Mouse (Mus musculus): ENCODE measurements at regions not wholly inside any gene's neighbourhood (a gene's known extent, or its start where the extent isn't known, plus 50 kb on each side); places are given as distances from the start of the nearest gene placed in this dataset.

DNA sequence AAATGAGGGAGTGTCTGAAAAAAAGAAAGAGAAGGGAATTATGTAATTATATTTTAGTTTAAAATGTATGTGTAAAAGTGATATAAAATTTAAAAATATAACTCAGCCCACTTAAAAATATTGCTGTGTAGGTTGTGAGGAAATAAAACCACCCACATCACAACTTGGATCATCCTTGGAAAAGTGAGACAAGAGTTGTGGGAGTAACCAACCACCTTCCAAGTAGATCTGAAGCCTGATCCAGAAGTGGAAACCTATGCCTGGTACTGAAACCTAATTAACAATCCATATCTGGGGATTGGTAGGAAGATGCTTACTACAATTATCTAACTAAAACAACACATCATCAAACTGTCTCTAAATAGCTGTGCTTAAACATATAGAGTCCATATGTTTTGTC is 743.1 kb downstream of the Stim2 start:
- no peak for DNase-seq (ENCODE audit: low spot score)

DNA sequence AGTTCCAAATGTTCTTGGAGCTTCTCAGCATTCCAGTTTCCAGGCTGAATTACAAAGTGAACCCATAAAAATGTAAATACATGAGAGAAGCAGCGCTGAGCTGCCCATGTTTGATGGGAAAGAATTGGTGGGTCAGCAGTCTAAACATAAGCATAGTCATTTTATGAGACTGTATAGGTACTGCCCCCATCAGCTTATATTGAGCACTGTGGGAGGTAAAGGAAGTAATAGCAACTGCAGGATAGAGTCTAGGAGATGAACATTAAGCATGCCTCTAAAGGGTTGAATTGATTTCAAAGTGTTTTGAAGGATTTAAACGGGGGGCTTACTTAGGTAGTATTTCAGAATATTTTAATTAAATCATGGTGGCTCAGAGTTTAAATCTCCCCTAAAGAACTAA is 748.7 kb downstream of the Stim2 start:
- DNase-seq (ENCODE audit: low spot score) = no peak

DNA sequence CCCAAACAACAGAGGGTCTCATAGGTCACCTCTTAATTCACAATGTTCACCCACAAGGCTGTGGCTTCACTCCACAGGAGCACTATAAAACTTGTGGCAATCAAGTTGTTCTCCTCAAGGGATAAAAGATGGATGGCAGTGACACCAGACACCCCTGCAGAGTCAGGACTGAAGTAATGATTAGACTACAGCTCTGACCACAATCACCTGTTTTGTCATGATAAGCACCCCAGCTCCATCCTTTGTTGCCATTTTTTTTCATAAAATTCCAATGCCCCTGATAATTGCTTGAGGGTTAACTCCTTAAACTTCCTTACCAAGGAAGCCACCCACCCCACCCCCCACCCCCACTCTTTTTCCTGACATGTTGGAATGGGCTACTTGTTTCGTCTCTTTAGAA is 755.1 kb downstream of the Stim2 start:
- DNase-seq (ENCODE audit: low spot score) = no peak

DNA sequence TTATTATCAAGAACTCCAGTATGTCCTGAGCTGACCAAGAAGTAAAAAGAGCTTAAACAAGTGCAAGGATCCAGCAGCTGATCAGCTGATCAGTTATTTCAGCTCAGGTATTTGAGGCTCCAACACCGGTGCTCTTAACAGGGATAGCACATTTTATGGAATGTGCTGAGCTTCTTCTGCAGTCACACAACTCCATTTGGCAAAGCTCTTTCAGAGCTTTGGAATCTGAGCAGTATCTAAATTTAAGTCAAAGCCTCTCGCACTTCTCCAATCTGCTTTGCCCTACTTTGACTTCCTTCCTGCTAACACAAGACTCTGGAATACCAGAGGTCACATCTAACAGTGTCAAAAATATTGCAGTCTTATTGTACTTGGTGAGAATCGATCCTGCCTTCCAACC is 761.4 kb downstream of the Stim2 start:
- DNase-seq (ENCODE audit: low spot score) = no peak

DNA sequence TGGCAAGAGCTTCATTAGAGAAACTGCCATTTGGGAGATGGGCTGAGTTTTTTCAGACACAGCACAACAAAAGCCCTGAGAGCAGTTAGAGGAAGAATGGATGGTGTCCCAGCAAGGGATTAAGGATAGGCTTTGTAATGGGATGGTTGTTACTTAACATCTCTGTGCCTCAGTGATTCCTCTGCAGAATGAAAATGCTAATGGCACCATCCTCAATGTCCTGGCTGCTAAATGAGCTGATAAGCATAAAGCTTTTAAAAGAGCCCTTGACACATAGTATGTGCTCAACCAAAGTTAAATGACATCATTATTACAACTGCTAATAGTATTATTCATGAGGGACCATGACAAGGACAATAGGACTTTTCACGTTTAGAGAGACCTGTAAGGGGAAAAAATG is 764.7 kb downstream of the Stim2 start:
- no peak for DNase-seq (ENCODE audit: low spot score)

DNA sequence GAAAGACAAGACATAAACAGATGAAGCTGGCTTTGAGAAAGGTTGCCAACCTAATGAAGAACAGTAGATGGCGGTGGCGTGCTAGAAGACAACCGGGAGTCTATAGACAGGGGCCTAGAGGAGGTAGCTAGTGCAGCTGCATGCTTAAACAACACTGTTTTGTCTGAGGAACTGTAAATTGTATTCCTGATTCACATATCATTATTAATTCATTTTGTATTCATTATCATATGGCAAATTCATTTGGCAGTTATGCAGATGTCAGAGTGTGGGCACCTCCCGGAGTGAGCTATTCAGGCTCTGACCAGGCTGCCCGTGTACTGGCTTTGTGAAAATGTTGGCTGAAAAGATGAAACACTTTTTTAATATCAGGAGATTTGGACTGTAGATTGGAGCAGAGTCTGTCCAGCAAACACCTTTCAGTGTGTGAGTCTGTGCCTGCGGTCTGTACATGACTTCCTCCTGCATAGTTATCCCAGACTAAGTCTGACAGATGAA is 798.7 kb downstream of the Stim2 start:
- DNase-seq (ENCODE audit: low spot score) = peak; percentile 23

DNA sequence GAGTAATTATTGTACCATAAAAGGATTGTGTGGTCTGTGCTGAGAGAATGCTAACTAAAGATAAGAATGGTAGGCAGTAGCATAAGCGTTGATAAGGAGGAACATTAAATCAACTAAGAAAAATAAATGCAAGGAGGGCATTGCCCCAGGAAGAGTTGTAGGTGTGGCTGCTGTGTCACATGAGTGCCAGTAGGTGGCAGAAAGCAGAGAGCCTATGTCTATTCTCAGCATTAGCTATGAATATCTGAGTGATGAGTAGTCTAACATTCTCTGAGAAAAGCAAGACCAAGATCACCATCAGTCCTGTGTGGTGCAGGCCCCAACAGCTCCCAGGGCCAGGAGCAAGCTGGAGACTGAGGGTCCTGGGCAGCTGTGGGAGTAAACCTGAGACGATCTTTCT is 828.8 kb downstream of the Stim2 start:
- DNase-seq (ENCODE audit: low spot score) = no peak
